Mouse (Mus musculus) ES-CJ7 (cell line): ENCODE data around the gene Dusp6.

Experiments
- DNase-seq: peaks from one replicate; pipeline ENCODE4 v3.0.0; 2011; ENCODE audit warnings: low read depth, low spot score

Gene Dusp6

DNA sequence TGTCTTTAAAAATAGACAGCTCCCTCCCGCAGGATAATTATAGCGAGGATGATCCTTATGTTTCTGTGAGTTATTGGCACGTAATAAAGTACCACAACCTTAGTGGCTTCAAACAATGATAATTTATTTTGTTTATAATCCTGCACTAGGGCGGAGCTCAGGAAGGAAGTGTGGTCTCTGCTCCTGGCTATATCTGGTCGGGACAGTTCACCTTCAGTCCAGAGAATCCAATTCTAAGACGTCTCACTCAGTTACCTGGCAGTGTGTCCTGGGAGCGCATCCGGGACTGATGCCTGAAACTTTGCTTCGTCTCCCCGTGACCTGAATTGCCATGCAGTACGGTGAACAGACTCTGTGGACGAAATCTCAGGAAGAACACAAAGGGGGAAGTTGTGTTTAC lies 10.0 kb downstream of the Dusp6 start:
- DNase-seq, result no peak

- DNase-seq, result no peak
These were observed 11.6 kb downstream of the Dusp6 start for GRCm38 (mm10) chr10:99274640-99275039.

DNA sequence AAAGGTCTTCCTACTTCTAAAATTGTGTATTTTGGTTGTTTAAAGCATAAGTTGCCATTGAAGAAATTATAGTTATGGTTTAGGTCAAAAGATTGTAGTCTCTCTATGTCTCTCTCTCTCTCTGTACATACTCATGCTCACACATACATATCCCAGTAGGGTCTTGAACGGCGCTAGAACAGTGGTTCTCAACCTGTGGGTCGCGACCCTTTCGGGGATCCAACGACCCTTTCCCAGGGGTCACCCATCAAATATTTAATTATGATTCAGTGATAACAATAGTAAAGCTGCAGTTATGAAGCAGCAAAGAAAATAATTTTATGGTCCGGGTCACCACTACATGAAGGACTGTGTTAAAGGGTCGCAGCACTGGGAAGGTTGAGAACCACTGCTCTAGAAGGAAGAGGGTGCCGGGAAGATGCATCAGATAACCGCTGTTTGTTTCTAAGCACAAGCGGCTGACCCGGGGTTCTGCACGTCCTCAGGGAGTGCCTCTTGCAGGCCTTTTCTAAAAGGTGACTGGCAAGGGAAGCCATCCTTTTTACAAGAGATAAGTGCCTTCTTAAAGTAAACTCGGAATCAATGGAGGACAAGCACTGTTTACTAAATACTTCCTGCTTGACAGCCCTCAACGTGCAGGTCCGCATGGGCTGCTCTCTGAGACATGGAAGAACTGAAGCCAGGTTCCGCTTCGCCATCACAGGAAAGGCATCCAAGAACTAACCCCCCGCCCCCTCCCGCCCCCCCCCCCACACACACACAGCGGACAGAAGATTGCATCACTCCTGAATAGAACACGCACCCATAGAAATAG lies 16.2 kb downstream of the Dusp6 start:
- DNase-seq, result peak; percentile 22

DNA sequence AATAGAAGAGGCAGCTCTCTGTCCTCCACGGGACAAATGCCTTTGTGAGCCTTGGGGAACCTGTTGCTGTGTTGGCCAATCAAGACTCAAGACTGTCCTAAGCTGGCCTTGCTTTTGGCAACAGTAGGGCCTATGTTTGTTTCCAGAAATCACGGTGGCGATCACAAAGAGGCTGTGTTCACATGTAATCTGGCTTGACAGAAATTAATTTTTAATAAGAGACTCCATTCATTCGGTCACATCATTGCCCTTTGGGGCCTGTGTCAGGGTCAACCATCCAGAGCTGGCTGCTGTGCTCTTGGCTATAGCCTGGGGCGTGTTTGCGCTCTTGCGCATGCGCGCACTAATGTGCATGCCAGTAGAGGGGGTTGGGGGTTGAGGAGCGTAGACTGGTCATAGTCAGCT lies 21.0 kb downstream of the Dusp6 start:
- peak; percentile 80 for DNase-seq

DNA sequence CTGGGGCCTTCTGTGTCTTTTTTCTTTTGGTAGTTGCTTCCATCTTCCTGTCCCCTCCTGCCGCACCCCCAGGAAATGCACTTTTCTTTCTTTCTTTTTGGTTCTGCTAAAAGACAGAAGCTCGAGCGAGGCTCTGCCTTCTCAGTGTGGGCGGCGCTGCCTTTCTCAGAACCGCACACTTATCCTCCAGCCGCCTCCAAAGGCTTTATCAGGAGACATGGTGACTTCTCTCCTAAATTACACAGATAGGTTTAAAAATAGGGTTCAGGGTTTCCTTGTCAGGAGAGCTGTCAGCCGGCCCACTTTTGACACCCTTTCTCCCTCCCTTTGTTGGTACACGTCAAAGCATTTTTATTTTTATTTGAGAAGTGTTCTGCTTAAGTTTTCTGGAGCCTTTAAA lies 21.9 kb downstream of the Dusp6 start:
- no peak for DNase-seq

GRCm38 (mm10) chr10:99285759-99286158 lies 22.7 kb downstream of the Dusp6 start:
- no peak for DNase-seq

- DNase-seq, result no peak
These were observed 23.2 kb downstream of the Dusp6 start for GRCm38 (mm10) chr10:99286213-99286612.

DNA sequence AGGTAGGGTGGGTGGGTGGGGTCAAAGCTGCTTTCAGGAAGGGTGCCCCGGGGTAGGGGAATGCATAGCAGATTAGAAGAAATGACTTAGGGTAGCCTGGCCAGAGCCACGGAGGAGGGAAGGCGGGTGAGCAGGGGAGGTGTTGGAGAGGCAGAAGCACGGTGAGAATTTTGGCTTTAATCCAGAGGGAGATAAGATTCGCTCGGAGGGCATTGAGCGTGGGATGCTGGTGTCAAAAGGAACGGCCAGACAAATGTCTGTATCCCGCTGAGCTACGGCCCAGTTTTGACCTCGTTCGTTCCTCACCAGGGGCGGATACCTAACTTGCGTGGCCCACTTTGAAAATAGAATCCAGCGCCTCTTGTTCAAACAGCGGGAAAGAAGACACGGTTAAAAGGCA lies 23.8 kb downstream of the Dusp6 start:
- DNase-seq, result peak; percentile 87

GRCm38 (mm10) chr10:99287206-99287605 lies 24.2 kb downstream of the Dusp6 start:
- no peak for DNase-seq

GRCm38 (mm10) chr10:99289176-99289575 lies 26.1 kb downstream of the Dusp6 start:
- no peak for DNase-seq

DNA sequence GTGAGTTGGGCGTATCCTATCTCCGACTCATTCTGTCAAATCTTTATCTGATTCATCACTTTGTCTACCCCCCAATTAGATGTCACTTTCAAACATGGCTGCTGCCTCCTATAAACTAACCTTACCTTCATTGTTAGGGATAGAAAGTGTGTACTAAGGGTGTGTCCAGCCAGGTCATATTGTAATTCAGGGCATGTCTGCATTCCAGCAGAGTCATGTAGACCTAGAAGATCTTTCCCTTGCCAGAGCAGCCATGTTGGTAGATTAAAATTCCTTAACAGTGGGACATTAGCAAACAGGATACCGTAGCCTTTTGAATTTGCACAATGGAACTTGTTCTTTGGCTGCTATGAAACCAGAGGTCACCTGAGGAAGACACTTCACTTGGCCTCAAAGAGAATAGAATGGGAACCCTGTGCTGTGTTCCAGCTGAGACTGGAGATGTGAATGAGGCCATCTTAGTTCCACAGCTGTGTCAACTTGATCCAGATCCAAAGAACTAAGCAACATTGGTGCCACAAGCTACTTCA lies 30.1 kb downstream of the Dusp6 start:
- DNase-seq, result peak; percentile 67

GRCm38 (mm10) chr10:99297721-99298120 lies 34.7 kb downstream of the Dusp6 start:
- DNase-seq, result no peak

DNA sequence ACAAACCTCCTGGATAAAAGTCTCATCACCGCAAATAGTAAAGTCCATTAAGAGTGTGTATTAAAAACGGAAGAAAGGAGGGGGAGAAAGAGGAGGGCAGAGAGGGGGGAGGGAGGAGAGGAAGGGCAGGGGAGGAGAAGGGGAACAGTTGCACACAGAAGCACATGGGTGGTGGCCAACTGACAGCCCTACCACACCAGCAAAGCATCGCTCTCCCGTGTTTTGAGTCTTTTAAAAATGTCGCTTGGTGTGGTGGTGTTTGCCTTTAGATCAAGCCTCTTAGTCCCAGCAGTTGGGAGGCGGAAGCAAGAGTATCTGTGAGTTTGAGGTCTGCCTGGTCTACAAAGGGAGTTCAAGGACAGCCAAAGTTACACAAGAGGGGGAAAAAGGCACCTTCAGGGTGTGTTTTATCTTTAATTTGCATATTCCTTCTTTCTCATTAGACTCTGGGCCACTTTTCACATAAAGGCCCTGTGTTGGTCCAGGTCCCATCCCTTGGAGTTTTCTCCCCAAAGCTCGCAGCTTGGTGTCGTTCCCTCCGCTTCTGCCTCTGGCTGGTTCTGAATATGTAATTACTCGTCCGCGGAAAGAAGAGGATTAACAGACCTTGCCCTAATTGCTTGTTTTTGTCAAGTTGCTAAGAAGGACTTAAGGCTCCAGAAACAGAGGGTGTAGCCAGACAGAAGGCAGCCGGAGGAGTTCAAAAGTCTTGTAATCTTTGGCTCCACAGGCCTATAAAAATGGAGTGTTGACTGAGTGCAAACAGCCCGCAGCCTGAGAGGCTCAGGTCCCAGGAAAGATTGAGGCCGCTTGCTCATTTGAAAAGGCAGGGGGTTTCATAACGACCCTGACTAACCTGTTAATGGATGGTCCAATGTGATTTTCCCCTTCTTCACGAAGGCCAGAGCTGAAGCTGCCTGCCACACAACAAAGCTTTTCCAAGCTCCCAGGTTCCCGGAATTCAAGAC lies 35.6 kb downstream of the Dusp6 start:
- DNase-seq, result peak; percentile 74

DNA sequence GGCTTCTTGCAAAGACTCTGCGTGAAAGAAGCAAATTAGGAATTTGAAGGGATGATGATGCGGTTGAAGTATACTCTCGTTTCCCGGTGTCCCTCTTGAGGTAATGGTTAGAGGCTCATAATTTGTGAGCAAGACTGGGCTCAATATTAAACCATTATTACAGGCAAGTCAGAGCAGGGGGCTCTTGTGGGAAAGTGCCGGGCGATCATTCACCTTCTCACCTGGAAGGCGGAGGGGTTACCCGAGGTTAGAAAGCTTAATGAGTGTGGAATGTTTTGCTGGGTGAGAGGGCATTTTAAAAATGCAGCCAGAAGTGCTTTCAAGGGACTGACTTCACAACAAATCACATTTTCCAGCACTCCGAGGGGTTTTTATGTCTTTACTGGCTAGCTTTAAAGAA lies 36.3 kb downstream of the Dusp6 start:
- DNase-seq, result no peak

- no peak for DNase-seq
These were observed 39.0 kb downstream of the Dusp6 start for GRCm38 (mm10) chr10:99302051-99302450.

- no peak for DNase-seq
These were observed 45.8 kb downstream of the Dusp6 start for GRCm38 (mm10) chr10:99308837-99309236.

GRCm38 (mm10) chr10:99309617-99310016 lies 46.6 kb downstream of the Dusp6 start:
- no peak for DNase-seq

GRCm38 (mm10) chr10:99310204-99310603 lies 47.2 kb downstream of the Dusp6 start:
- no peak for DNase-seq

GRCm38 (mm10) chr10:99311956-99312355 lies 48.9 kb downstream of the Dusp6 start:
- no peak for DNase-seq

- no peak for DNase-seq
These were observed 51.3 kb downstream of the Dusp6 start for GRCm38 (mm10) chr10:99314366-99314765.

- DNase-seq, result no peak
These were observed 54.0 kb downstream of the Dusp6 start for GRCm38 (mm10) chr10:99317057-99317456.
